Mouse (Mus musculus) lung, postnatal 10 days (tissue): ENCODE data around the gene Ampd3.

Experiments used
- DNase-seq: peaks from one replicate; pipeline ENCODE4 v3.0.0; 2021

Ampd3 gene

GRCm38 (mm10) chr7:110768001-110768400 is at the start of gene Ampd3:
Ampd3 (plus strand) TSS chr7:110768206.
- DNase-seq, result no peak

DNA sequence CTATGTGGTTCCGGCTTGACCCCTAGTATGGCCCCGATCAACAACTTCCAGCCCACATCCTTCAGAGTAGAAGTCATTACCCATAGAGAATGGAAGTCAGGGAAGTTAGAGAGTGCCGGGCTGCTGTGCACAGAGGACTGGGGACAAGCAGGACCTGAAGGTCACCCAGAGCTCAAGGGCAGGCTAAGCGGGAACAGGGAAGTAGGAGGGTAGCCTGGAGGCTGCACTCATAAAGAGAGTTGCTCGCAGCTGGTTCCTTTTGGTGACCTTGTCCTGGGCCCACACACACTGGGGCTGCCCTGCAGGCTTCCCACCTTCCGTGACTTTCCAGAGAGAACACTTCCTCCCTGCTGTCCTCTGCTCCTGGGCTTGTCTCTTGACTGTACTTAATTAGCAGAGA is 49.5 kb upstream of the Ampd3 start:
- no peak for DNase-seq

DNA sequence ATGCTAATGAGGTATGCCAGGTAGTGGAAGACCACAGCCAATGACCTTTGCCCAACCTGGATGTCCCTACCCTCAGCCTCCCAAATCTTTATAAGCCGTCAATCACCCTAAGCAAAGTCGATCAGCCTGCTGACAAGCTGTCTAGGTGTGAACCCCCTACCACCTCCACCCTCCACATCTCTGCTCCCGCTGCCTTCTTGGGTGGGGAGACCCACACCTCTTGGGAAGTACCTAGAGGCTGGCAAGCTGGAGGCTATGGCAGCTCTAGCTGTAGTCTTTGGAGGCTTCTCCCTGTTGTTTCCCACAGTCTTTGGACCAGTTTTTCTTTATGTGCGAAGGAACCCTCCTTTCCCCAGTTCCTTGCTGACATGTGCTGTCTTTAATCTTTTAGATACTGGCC is 48.1 kb upstream of the Ampd3 start:
- no peak for DNase-seq

- no peak for DNase-seq
Observed at GRCm38 (mm10) chr7:110722183-110722582, 45.8 kb upstream of the Ampd3 start.

- peak; percentile 81 for DNase-seq
Observed at GRCm38 (mm10) chr7:110727049-110727448, 41.0 kb upstream of the Ampd3 start.

DNA sequence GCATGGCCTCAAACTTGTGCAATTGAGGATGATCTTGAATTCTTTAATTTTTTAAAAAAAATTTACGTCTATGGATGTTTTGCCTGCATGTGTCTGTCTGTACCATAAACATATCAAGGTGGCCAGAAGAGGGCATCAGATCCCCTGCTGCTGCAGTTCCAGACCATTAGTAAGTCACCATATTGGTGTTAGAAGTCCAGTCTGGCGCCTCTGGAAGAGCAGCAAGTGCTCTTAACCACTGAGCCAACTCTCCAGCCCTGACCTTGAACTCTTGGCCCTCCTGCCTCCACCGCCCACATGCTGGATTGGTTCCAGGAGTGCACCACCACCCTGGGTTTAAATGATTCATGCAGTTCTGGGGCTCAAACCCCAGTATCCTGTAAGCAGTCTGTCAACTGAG is 39.1 kb upstream of the Ampd3 start:
- peak; percentile 57 for DNase-seq

GRCm38 (mm10) chr7:110729295-110729694 is 38.7 kb upstream of the Ampd3 start:
- DNase-seq, result no peak

DNA sequence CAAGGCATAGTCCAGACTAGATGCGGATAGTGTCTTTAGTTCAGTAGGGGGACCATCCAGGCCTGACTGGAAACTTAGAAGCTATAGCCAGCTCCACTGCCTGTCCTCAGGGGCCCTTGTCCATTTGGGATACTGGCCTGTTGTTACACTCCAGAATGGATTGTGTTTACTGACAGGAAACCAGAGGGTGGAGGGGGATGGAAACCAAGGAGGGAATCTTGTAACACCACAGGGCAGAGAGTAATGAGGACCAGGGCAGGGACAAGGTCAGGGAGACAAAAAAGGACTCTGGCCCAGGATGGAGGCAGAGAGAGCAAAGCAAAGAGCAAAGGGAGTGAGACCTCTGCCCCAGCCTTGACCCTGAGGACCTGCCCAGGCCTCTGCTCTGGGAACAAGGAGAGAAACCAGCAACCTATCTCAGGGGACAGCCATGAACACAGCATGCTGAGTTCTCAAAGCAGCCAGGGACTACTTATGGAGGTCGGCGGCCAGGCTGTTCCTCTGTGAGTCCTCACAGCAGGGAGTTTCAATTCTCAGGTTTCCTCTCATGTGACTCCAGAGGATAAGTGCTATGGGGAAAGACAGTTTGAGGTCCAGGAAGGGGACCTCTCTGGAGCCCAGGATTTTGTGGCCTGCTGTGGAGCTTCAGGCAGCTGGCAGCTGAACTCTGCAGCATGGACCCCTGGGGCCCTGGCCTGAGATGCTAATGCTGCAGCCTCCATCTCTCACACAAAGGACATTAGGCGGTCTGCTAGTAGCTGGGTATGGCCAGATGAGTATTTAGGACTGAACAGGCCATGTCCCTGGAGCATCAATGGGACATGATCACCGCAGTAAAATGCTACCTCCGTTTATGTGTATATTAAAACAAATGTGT is 36.7 kb upstream of the Ampd3 start:
- peak; percentile 50 for DNase-seq

DNA sequence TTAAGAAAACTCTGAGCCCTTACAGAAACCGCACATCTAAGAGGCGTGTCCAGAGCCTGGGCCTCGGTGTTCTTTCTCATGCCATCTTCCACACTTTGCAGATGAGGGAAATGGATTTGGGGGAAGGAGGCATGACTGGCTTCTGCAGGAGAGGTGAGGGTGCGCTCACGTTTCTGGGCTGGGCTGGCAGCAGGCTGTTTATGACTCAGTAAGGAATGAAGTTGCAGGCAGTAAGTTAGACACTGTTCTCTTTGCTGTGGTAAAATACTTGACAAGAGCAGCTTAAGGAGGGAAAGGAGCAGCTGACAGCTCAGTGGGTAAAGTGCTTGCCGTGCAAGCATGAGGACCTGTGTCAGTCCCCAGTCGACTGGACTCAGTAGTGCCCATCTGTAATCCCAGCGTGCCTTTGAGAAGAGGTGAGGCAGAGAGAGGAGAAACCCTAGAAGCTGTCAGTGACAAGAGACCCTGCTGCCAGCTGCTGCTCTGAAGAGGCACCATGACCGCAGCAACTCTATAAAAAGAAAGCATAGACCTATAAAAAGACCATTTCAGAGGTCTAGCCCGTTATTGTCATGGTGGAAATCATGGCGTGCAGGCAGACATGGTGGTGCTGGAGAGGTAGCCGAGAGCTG is 35.9 kb upstream of the Ampd3 start:
- DNase-seq, result no peak

- no peak for DNase-seq
Observed at GRCm38 (mm10) chr7:110736914-110737313, 31.1 kb upstream of the Ampd3 start.

DNA sequence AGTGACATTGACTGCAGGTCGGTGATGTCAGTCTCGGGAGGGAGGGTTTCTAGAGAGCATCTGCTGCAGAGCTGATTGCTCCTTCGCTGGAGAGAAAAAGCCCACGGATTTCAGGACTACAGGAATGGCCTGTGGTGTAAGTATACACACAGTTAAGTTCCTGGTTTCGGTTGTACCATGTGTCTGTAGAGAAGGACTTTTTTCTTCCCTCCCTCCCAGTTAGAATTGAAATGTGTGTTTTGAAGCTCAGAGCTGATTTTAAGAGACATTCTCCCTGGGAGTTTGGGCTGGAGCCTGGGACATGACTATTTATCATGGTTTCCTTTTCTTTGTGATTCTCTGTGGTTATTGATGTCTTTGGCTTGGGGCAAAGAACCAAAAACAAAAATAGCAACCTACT is 28.2 kb upstream of the Ampd3 start:
- DNase-seq, result no peak

DNA sequence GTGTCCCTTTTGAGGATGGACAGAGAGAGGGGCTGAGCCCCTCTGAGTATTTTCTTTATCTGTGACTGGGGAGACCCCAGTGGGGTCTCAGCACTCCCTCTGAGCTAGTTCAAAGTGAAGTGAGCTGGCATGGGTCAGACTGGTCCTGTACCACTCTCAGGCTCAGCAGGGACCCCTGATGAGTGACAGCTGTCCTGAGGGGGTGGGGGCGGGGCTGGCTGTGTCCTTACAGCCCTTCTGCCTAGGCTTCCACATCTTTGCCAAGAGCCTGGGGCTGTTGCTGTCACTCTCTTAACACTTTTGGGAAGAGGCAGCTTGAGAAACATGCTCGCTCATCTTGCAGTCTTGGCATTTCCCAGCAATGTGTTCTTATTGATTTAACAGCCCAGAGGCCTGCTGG is 27.8 kb upstream of the Ampd3 start:
- peak; percentile 41 for DNase-seq

DNA sequence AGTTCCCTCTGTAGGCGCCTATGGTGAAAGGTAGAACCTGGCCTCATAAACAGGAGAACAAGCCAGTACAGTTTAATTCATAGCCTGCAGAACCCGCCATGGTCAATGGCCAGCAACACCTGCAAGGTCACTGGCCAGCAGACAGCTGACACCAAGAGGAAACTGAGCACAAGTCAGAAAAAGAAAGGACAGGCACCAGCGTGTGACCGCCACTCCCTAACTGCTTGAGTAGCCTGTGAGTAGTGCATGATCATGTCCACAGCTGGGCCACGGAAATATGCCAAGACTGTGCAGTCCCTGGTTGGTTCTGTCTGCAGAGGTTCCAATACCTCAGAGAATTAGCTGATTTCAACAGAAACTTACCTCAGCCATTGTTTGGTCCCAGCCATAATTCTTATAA is 26.0 kb upstream of the Ampd3 start:
- DNase-seq, result no peak

GRCm38 (mm10) chr7:110746087-110746562 is 21.9 kb upstream of the Ampd3 start:
- no peak for DNase-seq

- DNase-seq, result no peak
Observed at GRCm38 (mm10) chr7:110746809-110747208, 21.2 kb upstream of the Ampd3 start.

DNA sequence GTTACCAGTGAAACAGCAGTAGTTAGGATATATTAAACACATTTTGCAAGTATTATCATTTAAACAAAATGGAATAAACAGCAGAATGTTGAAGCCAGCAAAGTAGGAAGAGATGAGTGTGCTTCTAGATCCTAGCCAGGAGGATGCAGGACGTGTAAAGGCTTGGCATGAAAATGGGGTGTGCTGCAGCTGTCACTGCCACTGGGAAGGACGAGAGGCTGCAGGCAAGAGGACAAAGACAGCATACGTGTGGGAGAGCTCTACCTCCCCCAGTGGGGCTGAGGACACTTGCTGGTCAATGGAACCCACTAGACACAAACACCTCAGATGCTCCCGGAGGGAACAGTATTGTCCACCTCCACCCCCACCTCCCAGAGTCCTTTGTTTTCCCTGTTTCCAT is 17.2 kb upstream of the Ampd3 start:
- no peak for DNase-seq

- DNase-seq, result no peak
Observed at GRCm38 (mm10) chr7:110751634-110752033, 16.4 kb upstream of the Ampd3 start.

DNA sequence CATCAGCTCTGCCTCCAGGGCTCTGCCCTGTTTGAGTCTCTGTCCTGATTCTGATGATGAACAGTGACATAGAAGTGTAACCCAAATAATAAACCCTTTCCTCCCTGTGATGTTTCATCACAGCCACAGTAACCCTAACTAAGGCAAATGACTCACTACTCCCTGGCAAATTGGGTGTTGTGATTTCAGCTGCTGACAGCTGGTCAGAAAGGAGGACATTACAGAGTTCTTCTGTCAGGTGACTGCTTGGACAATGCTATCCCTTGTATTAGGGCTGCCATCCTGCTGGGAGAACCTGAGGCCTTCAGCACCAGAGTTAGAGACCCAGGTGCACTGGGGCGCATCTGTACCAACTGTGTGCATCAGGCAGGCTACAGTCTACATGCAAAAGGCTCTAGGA is 14.7 kb upstream of the Ampd3 start:
- no peak for DNase-seq

GRCm38 (mm10) chr7:110753926-110754330 is 14.1 kb upstream of the Ampd3 start:
- no peak for DNase-seq

GRCm38 (mm10) chr7:110756440-110756839 is 11.6 kb upstream of the Ampd3 start:
- no peak for DNase-seq

- no peak for DNase-seq
Observed at GRCm38 (mm10) chr7:110762605-110763180, 5.3 kb upstream of the Ampd3 start.

- peak; percentile 57 for DNase-seq
Observed at GRCm38 (mm10) chr7:110768451-110769064, 552 bp downstream of the Ampd3 start.

DNA sequence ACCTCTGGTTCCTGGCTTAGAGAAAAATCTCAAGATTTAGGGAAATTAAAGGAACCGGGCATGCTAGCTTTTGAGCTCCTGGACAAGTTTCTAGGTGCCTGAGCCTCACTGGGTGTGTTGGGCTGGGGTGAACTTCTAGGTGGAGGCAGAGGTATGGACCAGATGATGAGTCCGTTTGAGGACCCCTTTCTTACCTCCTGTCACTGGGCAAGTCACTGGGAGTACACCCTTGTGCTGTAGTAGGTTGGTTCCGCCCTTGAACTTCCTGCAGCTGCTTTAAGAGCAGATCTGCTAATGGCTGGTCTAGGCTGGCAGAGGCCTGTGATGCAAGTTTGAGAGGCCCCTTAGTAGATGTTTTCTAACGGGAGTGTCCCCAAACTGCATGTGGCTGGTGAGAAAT is 1.1 kb downstream of the Ampd3 start:
- DNase-seq, result peak; percentile 44

DNA sequence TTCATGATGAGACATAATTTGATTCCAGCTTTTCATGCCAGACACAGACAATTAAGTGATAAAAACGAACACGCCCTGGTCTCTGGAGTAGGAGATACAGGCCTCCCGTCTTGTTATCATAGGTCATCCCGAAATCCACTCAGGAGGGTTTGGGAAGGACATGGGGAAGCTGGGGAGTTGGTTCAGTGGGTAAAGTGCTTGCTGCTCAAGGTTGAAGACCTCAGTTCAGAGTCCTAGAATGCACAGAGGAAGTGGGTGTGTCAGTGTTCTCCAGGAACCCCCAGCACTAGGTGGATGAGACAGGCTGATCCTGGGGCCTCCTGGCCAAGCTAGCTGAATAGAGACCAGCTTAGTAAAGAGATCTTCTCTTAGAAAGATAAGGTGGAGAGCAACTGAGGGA is 2.9 kb downstream of the Ampd3 start:
- no peak for DNase-seq
